Mouse (Mus musculus) myocyte (in vitro differentiated cells): ENCODE results near the gene Srpk2. TPM values are rescaled to one million over a fixed set of nuclear protein-coding genes. Genes with fewer than 3 reads are reported as not detected.
"Not testable (repeated sequence)": the region's sequence is repeated elsewhere in the genome, so short reads cannot be mapped to it uniquely, and the experiment has no call there.

Source experiments
- H3K27me3 ChIP-seq: one replicate; pipeline ENCODE4 v1.6.1; 2011; ENCODE audit not compliant: control insufficient read depth, insufficient read depth, insufficient read length
- H3K36me3 ChIP-seq: one replicate; pipeline ENCODE4 v1.6.1; 2011; ENCODE audit not compliant: control insufficient read depth, insufficient read depth
- H3K4me2 ChIP-seq: one replicate; pipeline ENCODE4 v1.6.1; 2011; ENCODE audit warnings: low read depth, control low read depth
- H3K4me3 ChIP-seq: one replicate; pipeline ENCODE4 v1.5.1; 2011; ENCODE audit warnings: mild to moderate bottlenecking, control low read depth, moderate library complexity
- H3K79me2 ChIP-seq: one replicate; pipeline ENCODE4 v1.6.1; 2011; ENCODE audit not compliant: control insufficient read depth, insufficient read depth
- H3ac ChIP-seq: one replicate; pipeline ENCODE4 v1.6.1; 2011; ENCODE audit not compliant: control insufficient read depth, insufficient read length
- CEBPB ChIP-seq: IDR thresholded peaks from 2 replicates; pipeline ENCODE4 v1.6.1; 2011; ENCODE audit warnings: mild to moderate bottlenecking, moderate library complexity; ENCODE audit not compliant: poor library complexity, insufficient read depth, severe bottlenecking
- E2F4 ChIP-seq: IDR thresholded peaks from one replicate; pipeline ENCODE4 v1.6.1; 2011; ENCODE audit warnings: mild to moderate bottlenecking, control low read depth, moderate library complexity; ENCODE audit not compliant: insufficient read depth
- MAX ChIP-seq: IDR thresholded peaks from one replicate; pipeline ENCODE4 v1.6.1; 2011; ENCODE audit warnings: low read depth, mild to moderate bottlenecking, control low read depth
- MYOD1 ChIP-seq, 3 experiments: IDR thresholded peaks; one replicate each; pipeline ENCODE4 v1.6.1; 2011; ENCODE audit warnings: control low read depth in 2 of 3, low read depth in 2 of 3, mild to moderate bottlenecking in 2 of 3, moderate library complexity in 1 of 3; ENCODE audit not compliant: insufficient read length in 2 of 3, control insufficient read depth in 1 of 3
- MYOG ChIP-seq, 3 experiments: IDR thresholded peaks; one replicate each; pipeline ENCODE4 v1.6.1; 2011; ENCODE audit warnings: control low read depth in 2 of 3, low read depth in 2 of 3, mild to moderate bottlenecking in 2 of 3; ENCODE audit not compliant: insufficient read length in 2 of 3, control insufficient read depth in 1 of 3, insufficient read depth in 1 of 3
- POLR2A ChIP-seq: IDR thresholded peaks from one replicate; pipeline ENCODE4 v1.6.1; 2011; ENCODE audit warnings: low read depth, mild to moderate bottlenecking, control low read depth, moderate library complexity; ENCODE audit not compliant: insufficient read length
- POLR2AphosphoS2 ChIP-seq: IDR thresholded peaks from one replicate; pipeline ENCODE4 v1.6.1; 2011; ENCODE audit warnings: low read depth, control low read depth; ENCODE audit not compliant: insufficient read length
- REST ChIP-seq: IDR thresholded peaks from one replicate; pipeline ENCODE4 v1.6.1; 2011; ENCODE audit warnings: mild to moderate bottlenecking, control low read depth, moderate library complexity; ENCODE audit not compliant: insufficient read depth, insufficient read length
- SRF ChIP-seq: IDR thresholded peaks from one replicate; pipeline ENCODE4 v1.6.1; 2011; ENCODE audit warnings: low read depth; ENCODE audit not compliant: control insufficient read depth, insufficient read length
- TCF12 ChIP-seq: IDR thresholded peaks from one replicate; pipeline ENCODE4 v1.6.1; 2011; ENCODE audit warnings: mild to moderate bottlenecking, control low read depth; ENCODE audit not compliant: poor library complexity, insufficient read depth, severe bottlenecking
- TCF3 ChIP-seq: IDR thresholded peaks from one replicate; pipeline ENCODE4 v1.6.1; 2011; ENCODE audit warnings: low read depth, control low read depth; ENCODE audit not compliant: insufficient read length
- USF1 ChIP-seq: IDR thresholded peaks from one replicate; pipeline ENCODE4 v1.6.1; 2011; ENCODE audit warnings: low read depth, mild to moderate bottlenecking, control low read depth, moderate library complexity
- polyA plus RNA-seq: library from polyadenylated mRNA; unstranded; fragments of >200 nt; fragmentation: generic; extraction: Trizol; gene quantifications from one replicate; pipeline ENCODE4 v1.2.1, GENCODE M21; 2012; ENCODE audit warnings: missing spikeins

The Srpk2 gene
- polyA plus RNA-seq, 1 experiment: 8.1 TPM

- Histone ChIP-seq H3ac (no peak overlapping the region), H3K79me2 (peaks cover 60% of the 10 kb centered on the region), H3K4me2 (no peak overlapping the region), H3K36me3 (peaks cover 74% of the 10 kb centered on the region), H3K27me3 (no peaks in the 10 kb centered on the region), H3K4me3 (no peak overlapping the region)
- TF ChIP-seq MYOG (IDR thresholded peaks at IDR 0.05; ENCODE audit: control insufficient read depth in 1 of 3, insufficient read depth in 1 of 3, insufficient read length in 2 of 3, low read depth in 2 of 3): no peak
- no peak for TF ChIP-seq MAX
- TF ChIP-seq USF1: no peak
- no peak for TF ChIP-seq MYOD1 (IDR thresholded peaks at IDR 0.05; ENCODE audit: control insufficient read depth in 1 of 3, insufficient read length in 2 of 3, low read depth in 2 of 3)
- TF ChIP-seq TCF12: no peak
- no peak for TF ChIP-seq SRF
- no peak for TF ChIP-seq TCF3
These were observed 217.9 kb downstream of the Srpk2 start for GRCm38 (mm10) chr5:23466546-23466945.

- no peak for TF ChIP-seq USF1
- TF ChIP-seq POLR2A: no peak
- no peak for TF ChIP-seq TCF3
- no peak for TF ChIP-seq MAX
- no peak for TF ChIP-seq REST
- TF ChIP-seq CEBPB: no peak
- no peak for TF ChIP-seq E2F4
- no peak for TF ChIP-seq POLR2AphosphoS2
- TF ChIP-seq TCF12: no peak
- TF ChIP-seq MYOD1 (IDR thresholded peaks at IDR 0.05; ENCODE audit: control insufficient read depth in 1 of 3, insufficient read length in 2 of 3, low read depth in 2 of 3): no peak
- TF ChIP-seq MYOG (IDR thresholded peaks at IDR 0.05; ENCODE audit: control insufficient read depth in 1 of 3, insufficient read depth in 1 of 3, insufficient read length in 2 of 3, low read depth in 2 of 3): no peak
- TF ChIP-seq SRF: no peak
- no peak overlapping the region for H3ac ChIP-seq
- no peak overlapping the region for H3K4me3 ChIP-seq
- peaks cover 64% of the 10 kb centered on the region for H3K36me3 ChIP-seq
- H3K79me2 ChIP-seq: peaks cover 68% of the 10 kb centered on the region
- no peaks in the 10 kb centered on the region for H3K27me3 ChIP-seq
- H3K4me2 ChIP-seq: no peak overlapping the region
These were observed 219.7 kb downstream of the Srpk2 start for GRCm38 (mm10) chr5:23464743-23465142.

DNA sequence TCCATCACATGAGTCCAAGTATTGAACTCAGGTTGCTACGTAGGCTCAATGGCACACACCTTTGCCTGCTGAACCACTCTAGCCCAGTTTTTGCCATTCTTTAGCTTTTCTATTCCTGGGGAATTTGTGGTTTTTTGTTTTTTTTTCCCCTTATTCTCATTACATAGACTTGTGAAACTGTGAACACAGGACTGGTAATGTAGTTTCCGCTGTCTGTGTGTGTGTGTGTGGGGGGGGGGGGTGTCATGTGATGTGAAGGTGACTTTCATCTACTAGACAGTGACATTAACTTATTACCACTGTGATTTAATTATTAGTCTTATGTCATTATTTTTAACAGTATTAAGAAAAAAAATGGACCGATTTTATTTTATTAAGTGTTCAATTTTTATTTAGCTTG is 220.2 kb downstream of the Srpk2 start:
- Histone ChIP-seq H3K79me2 (peaks cover 72% of the 10 kb centered on the region), H3K4me2 (no peak overlapping the region), H3K36me3 (peaks cover 59% of the 10 kb centered on the region), H3K4me3 (no peak overlapping the region), H3K27me3 (no peaks in the 10 kb centered on the region), H3ac (no peak overlapping the region)
- TF ChIP-seq MAX (no peak), TCF3 (no peak), TCF12 (no peak), E2F4 (no peak), POLR2AphosphoS2 (no peak), REST (no peak), SRF (no peak), USF1 (no peak), POLR2A (no peak), MYOD1 (IDR thresholded peaks at IDR 0.05; ENCODE audit: control insufficient read depth in 1 of 3, insufficient read length in 2 of 3, low read depth in 2 of 3) (no peak), MYOG (IDR thresholded peaks at IDR 0.05; ENCODE audit: control insufficient read depth in 1 of 3, insufficient read depth in 1 of 3, insufficient read length in 2 of 3, low read depth in 2 of 3) (no peak), CEBPB (no peak)

DNA sequence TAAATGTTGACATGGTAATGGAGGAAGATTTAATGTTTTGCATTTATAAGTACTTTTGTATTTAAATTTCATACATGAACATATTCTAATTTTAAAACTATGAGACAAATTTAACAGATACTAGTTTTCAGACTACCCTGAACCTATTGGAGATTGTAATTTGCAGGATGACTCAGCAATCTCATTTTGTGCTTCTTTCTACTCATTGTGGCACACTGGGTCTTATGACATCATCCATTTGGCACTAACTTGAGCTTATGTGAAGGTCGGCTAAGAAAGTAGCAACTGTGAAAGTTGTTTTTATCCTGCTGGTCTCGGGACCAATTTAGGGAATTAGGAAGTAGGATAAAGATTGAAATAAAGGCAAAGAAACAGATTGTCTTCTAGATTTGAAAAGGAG is 222.7 kb downstream of the Srpk2 start:
- Histone ChIP-seq H3K36me3 (peaks cover 48% of the 10 kb centered on the region), H3K27me3 (no peaks in the 10 kb centered on the region), H3ac (no peak overlapping the region), H3K79me2 (peaks cover 87% of the 10 kb centered on the region), H3K4me3 (no peak overlapping the region), H3K4me2 (peak overlapping the region; percentile 55)
- TF ChIP-seq USF1 (no peak), POLR2A (no peak), CEBPB (no peak), E2F4 (no peak), REST (no peak), TCF3 (no peak), MYOG (IDR thresholded peaks at IDR 0.05; ENCODE audit: control insufficient read depth in 1 of 3, insufficient read depth in 1 of 3, insufficient read length in 2 of 3, low read depth in 2 of 3) (no peak), SRF (no peak), MAX (no peak), TCF12 (no peak), MYOD1 (IDR thresholded peaks at IDR 0.05; ENCODE audit: control insufficient read depth in 1 of 3, insufficient read length in 2 of 3, low read depth in 2 of 3) (no peak), POLR2AphosphoS2 (no peak)

- not testable (repeated sequence) for H3K4me3 ChIP-seq, H3K4me2 ChIP-seq, H3ac ChIP-seq, H3K27me3 ChIP-seq
- Histone ChIP-seq H3K36me3 (peaks cover 26% of the 10 kb centered on the region), H3K79me2 (peaks cover 98% of the 10 kb centered on the region)
These were observed 230.9 kb downstream of the Srpk2 start for GRCm38 (mm10) chr5:23453561-23453960.

Other genes with a start within 250 kb of the Srpk2 start
- gene Pus7, start 99.1 kb upstream of the Srpk2 start, polyA plus RNA-seq: 9.7 TPM
- 8.3 TPM for gene Rint1, start 103.1 kb upstream of the Srpk2 start, polyA plus RNA-seq
- 111 TPM for gene Tomm7, start 159.5 kb upstream of the Srpk2 start, polyA plus RNA-seq